Mouse (Mus musculus): ENCODE results near the gene Olfr806.

GRCm38 (mm10) chr10:129694186-129694585, 47.5 kb downstream of the Olfr806 start, which contains the start of gene Olfr803:
- TF ChIP-seq EP300 (IDR thresholded peaks at IDR 0.05; ENCODE audit: low read depth) (no peak), CTCF (IDR thresholded peaks at IDR 0.05; ENCODE audit: low read depth) (no peak)

All from liver, embryonic 14.5 days (tissue).